Mouse (Mus musculus) ES-Bruce4 (cell line): Measurements from ENCODE around the gene Spock1.

Experiments used
- CTCF ChIP-seq: IDR thresholded peaks from one replicate; pipeline ENCODE4 v1.8.1; 2011; ENCODE audit warnings: low read depth, low read length
- EP300 ChIP-seq: IDR thresholded peaks from 2 replicates; pipeline ENCODE4 v1.6.1; 2011; ENCODE audit warnings: low read depth, low read length; ENCODE audit not compliant: insufficient read depth
- POLR2A ChIP-seq: IDR thresholded peaks from one replicate; pipeline ENCODE4 v1.8.1; 2011; ENCODE audit warnings: low read length; ENCODE audit not compliant: insufficient read depth

DNA sequence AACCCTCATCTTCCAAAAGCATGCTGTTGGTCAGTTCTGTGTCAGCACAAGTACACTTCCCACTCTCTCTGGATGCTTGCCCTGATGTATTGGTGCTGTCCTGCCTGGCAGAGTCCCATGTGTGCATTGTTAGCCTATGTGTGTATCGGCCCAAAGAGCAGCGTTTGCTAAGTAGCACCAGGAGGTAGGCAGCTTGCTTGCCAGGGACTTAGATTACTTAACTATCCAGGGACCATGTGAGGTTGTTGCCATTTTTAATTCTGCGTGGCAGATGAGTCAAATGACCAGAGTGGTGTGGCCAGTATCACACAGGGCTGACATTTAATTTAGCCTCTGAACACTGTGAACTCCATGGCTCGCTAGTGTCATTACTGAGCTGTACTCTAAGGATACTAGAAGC lies 256.9 kb downstream of the Spock1 start:
- no peak for TF ChIP-seq CTCF
- TF ChIP-seq EP300: no peak
- no peak for TF ChIP-seq POLR2A
